8 mouse cellular contexts compared by ENCODE assay signal in genomic region chr7:132475069-132475468, GRCm38 (mm10).
DNase-seq lines count a peak whose midpoint lies in the region; ATAC-seq and TF ChIP-seq lines count a peak whose summit lies in the region.

No protein-coding gene starts in this region.

- no peak overlapping the region for H3K9ac ChIP-seq in liver, embryonic 15.5 days

- H3K36me3 ChIP-seq in C2C12 (ENCODE audit: control insufficient read depth, insufficient read depth), result no peaks in the 10 kb centered on the region
- H3K36me3 ChIP-seq in liver, embryonic 15.5 days (replicated peaks), result no peaks in the 10 kb centered on the region

- H3K79me3 ChIP-seq in C2C12 (ENCODE audit: low read depth), result no peaks in the 10 kb centered on the region

- no peaks in the 10 kb centered on the region for H3K4me1 ChIP-seq in cerebellum, adult 2 months (ENCODE audit: control insufficient read depth, insufficient read depth, low read length)
- H3K4me1 ChIP-seq in liver, embryonic 15.5 days (replicated peaks), result no peaks in the 10 kb centered on the region

- H3K9me3 ChIP-seq in liver, embryonic 15.5 days (replicated peaks), result no peaks in the 10 kb centered on the region

- H3K27ac ChIP-seq in cerebellum, adult 2 months (ENCODE audit: insufficient read depth, low read length), result no peak overlapping the region
- H3K27ac ChIP-seq in liver, embryonic 15.5 days (replicated peaks), result no peak overlapping the region

- H3K27me3 ChIP-seq in C2C12 (ENCODE audit: control insufficient read depth, insufficient read depth, insufficient read length), result no peaks in the 10 kb centered on the region
- H3K27me3 ChIP-seq in cerebellum, adult 2 months (ENCODE audit: control insufficient read depth, insufficient read depth, low read length), result no peaks in the 10 kb centered on the region
- peaks cover 7% of the 10 kb centered on the region for H3K27me3 ChIP-seq in liver, embryonic 15.5 days

- 0 out of 2 replicates have a peak, but pooled peaks have one; percentile 51 for ATAC-seq in liver, embryonic 15.5 days (ENCODE audit: insufficient read depth)
- ATAC-seq in erythroid progenitor cell, adult 5-6 weeks (replicated peaks; ENCODE audit: low FRiP score, poor library complexity, severe bottlenecking), result no peak

- WGBS in cerebellum, adult 2 months, result 17% methylated on average over 5 of the region's 5 CpGs
- WGBS in liver, embryonic 15.5 days (ENCODE audit: insufficient replicate concordance), result 12% methylated on average over 5 of the region's 5 CpGs

- H3K4me3 ChIP-seq in C2C12 (ENCODE audit: insufficient read depth, poor library complexity, severe bottlenecking), result no peak overlapping the region
- H3K4me3 ChIP-seq in cerebellum, adult 2 months (replicated peaks; ENCODE audit: insufficient read depth, low read depth, low read length), result no peak overlapping the region
- no peak overlapping the region for H3K4me3 ChIP-seq in liver, embryonic 15.5 days (replicated peaks)

- H3K79me2 ChIP-seq in C2C12 (ENCODE audit: control insufficient read depth, insufficient read depth), result no peaks in the 10 kb centered on the region

- no peak for TF ChIP-seq POLR2A in cerebellum, adult 2 months (IDR thresholded peaks at IDR 0.05; ENCODE audit: borderline replicate concordance, insufficient read depth, low read length)

- TF ChIP-seq CTCF in C2C12 (IDR thresholded peaks at IDR 0.05; ENCODE audit: control insufficient read depth, insufficient read depth, insufficient read length), result peak; percentile 75
- TF ChIP-seq CTCF in cerebellum, adult 2 months (IDR thresholded peaks at IDR 0.05; ENCODE audit: borderline replicate concordance, insufficient read depth, low read depth, low read length), result peak; percentile 92

- no peak overlapping the region for H3ac ChIP-seq in C2C12 (ENCODE audit: control insufficient read depth, insufficient read length, low read depth)

- DNase-seq in ES-CJ7 (ENCODE audit: low read depth, low spot score), result peak; percentile 30
- peak; percentile 72 to 81 for DNase-seq in cerebellum, adult 2 months
- peak; percentile 40 to 48 for DNase-seq in gastrocnemius, adult 8-10 months (ENCODE audit: low spot score in 2 of 2)
- peak; percentile 74 for DNase-seq in kidney, postnatal 4 days
- peak; percentile 59 for DNase-seq in right cerebral cortex, postnatal 14 days

- no peak overlapping the region for H3K4me2 ChIP-seq in liver, embryonic 15.5 days

TF ChIP-seq in C2C12, 6 proteins besides CTCF, POLR2A, EP300 and RAD21:
- TF ChIP-seq MYOG (IDR thresholded peaks at IDR 0.05; ENCODE audit: control insufficient read depth, extremely low read depth, insufficient read length) (no peak), MAX (IDR thresholded peaks at IDR 0.05) (no peak), FOSL1 (IDR thresholded peaks at IDR 0.05; ENCODE audit: insufficient read depth, low read length, poor library complexity, severe bottlenecking) (no peak), CEBPB (IDR thresholded peaks at IDR 0.05; ENCODE audit: low read depth) (no peak), MYOD1 (IDR thresholded peaks at IDR 0.05; ENCODE audit: control insufficient read depth, insufficient read length, low read depth) (no peak), USF1 (IDR thresholded peaks at IDR 0.05; ENCODE audit: low read depth) (no peak)
TF ChIP-seq in C2C12: peak in this region for 0.
